In the genomic region with DNA sequence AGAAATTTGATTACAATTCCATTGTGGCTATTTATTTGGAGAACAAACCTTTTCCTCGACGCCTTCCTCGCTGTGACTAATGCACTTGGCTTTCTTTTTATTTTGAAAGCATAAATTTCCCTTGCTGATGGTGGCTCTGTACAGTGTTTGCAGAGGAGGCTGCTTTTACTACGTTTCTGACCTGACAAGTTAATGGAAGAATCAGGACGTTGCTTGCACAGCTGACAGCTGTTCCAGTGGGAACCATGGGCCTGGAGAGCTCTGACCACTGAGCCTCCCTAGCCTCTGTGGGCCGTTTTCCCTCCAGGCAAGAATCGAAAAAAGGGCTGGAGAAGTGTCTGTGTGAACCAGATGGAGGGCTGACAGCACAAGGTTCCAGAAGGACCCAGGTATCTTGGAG, we compare ENCODE assay signal across 21 mouse cellular contexts.
DNase-seq lines count a peak whose midpoint lies in the region; ATAC-seq and TF ChIP-seq lines count a peak whose summit lies in the region.
"Had no signal": no experiment of that assay in that cellular context is flagged by ENCODE, and none has a peak within 500 bp of the region (broad histone marks: within the 10 kb centered on the region; RNA-seq: fewer than 3 reads in every experiment).

No protein-coding gene starts in this region.

- H3K36me3 ChIP-seq in kidney, embryonic 14.5 days (ENCODE audit: control insufficient read depth, insufficient read depth, low read length) = no peaks in the 10 kb centered on the region
- no peaks in the 10 kb centered on the region for H3K36me3 ChIP-seq in neural tube, embryonic 15.5 days
- H3K36me3 ChIP-seq: forebrain, embryonic 15.5 days; G1E; heart, embryonic 10.5 days; heart, embryonic 15.5 days; hindbrain, embryonic 10.5 days had no signal

- H3K4me3 ChIP-seq in cerebellum, adult 2 months (replicated peaks; ENCODE audit: insufficient read depth, low read depth, low read length) = no peak overlapping the region
- no peak overlapping the region for H3K4me3 ChIP-seq in kidney, embryonic 14.5 days (ENCODE audit: low read length)
- no peak overlapping the region for H3K4me3 ChIP-seq in neural tube, embryonic 15.5 days (replicated peaks)
- H3K4me3 ChIP-seq: forebrain, embryonic 15.5 days; heart, embryonic 10.5 days; heart, embryonic 15.5 days; hindbrain, embryonic 10.5 days had no signal

- 0 out of 2 replicates have a peak, but pooled peaks have one; percentile 59 for ATAC-seq in kidney, embryonic 14.5 days (ENCODE audit: low FRiP score, low TSS enrichment)
- no peak for ATAC-seq in neural tube, embryonic 15.5 days (ENCODE audit: low FRiP score)
- ATAC-seq: CD4-positive, CD25-positive, alpha-beta regulatory T cell, adult 4 months; forebrain, embryonic 15.5 days had no signal

- no peak for DNase-seq in cerebellum, adult 2 months
- no peak for DNase-seq in cerebellum, adult 11 months
- DNase-seq in kidney, adult 11 months = no peak
- peak; percentile 16 for DNase-seq in kidney, postnatal 14 days
- no peak for DNase-seq in kidney, adult 8-10 months
- DNase-seq: adrenal gland, adult 8-10 months; adrenal gland, postnatal 36 days; B cell, adult 2 months; cerebellum, adult 9-11 months; gastrocnemius, postnatal 10 days; heart, adult 18-20 months; heart, postnatal 14 days had no signal

- peaks cover 38% of the 10 kb centered on the region for H3K4me1 ChIP-seq in cerebellum, adult 2 months (ENCODE audit: control insufficient read depth, insufficient read depth, low read length)
- H3K4me1 ChIP-seq in kidney, embryonic 14.5 days (ENCODE audit: control insufficient read depth, insufficient read depth, low read length) = peaks cover 19% of the 10 kb centered on the region
- peaks cover 32% of the 10 kb centered on the region for H3K4me1 ChIP-seq in neural tube, embryonic 15.5 days

- H3K27me3 ChIP-seq in cerebellum, adult 2 months (ENCODE audit: control insufficient read depth, insufficient read depth, low read length) = no peaks in the 10 kb centered on the region
- no peaks in the 10 kb centered on the region for H3K27me3 ChIP-seq in kidney, embryonic 14.5 days (ENCODE audit: control insufficient read depth, insufficient read depth, low read length)
- no peaks in the 10 kb centered on the region for H3K27me3 ChIP-seq in neural tube, embryonic 15.5 days (replicated peaks)
- H3K27me3 ChIP-seq: forebrain, embryonic 15.5 days; heart, embryonic 15.5 days had no signal

- H3K9me3 ChIP-seq in kidney, embryonic 14.5 days (ENCODE audit: control insufficient read depth, low read length) = no peaks in the 10 kb centered on the region
- H3K9me3 ChIP-seq in neural tube, embryonic 15.5 days (replicated peaks) = no peaks in the 10 kb centered on the region
- H3K9me3 ChIP-seq: forebrain, embryonic 15.5 days; heart, embryonic 10.5 days; heart, embryonic 15.5 days; hindbrain, embryonic 10.5 days had no signal

- H3K9ac ChIP-seq in kidney, embryonic 14.5 days (ENCODE audit: low read depth, low read length) = no peak overlapping the region
- H3K9ac ChIP-seq in neural tube, embryonic 15.5 days (replicated peaks) = no peak overlapping the region
- H3K9ac ChIP-seq: forebrain, embryonic 15.5 days; heart, embryonic 15.5 days; hindbrain, embryonic 14.5 days had no signal

- no peak for TF ChIP-seq POLR2A in cerebellum, adult 2 months (IDR thresholded peaks at IDR 0.05; ENCODE audit: borderline replicate concordance, insufficient read depth, low read length)

- no peak overlapping the region for H3K4me2 ChIP-seq in kidney, embryonic 14.5 days (replicated peaks; ENCODE audit: low read depth, low read length)
- no peak overlapping the region for H3K4me2 ChIP-seq in neural tube, embryonic 15.5 days
- H3K4me2 ChIP-seq: forebrain, embryonic 15.5 days; heart, embryonic 15.5 days; hindbrain, embryonic 14.5 days had no signal

- peak overlapping the region; percentile 32; the same call in 1 of the 2 replicates for H3K27ac ChIP-seq in cerebellum, adult 2 months (ENCODE audit: insufficient read depth, low read length)
- no peak overlapping the region for H3K27ac ChIP-seq in kidney, embryonic 14.5 days (ENCODE audit: low read depth, low read length)
- peak overlapping the region; percentile 64; the same call in 1 of the 2 replicates for H3K27ac ChIP-seq in neural tube, embryonic 15.5 days (replicated peaks)
- H3K27ac ChIP-seq: forebrain, embryonic 15.5 days; heart, embryonic 15.5 days; hindbrain, embryonic 10.5 days; hindbrain, embryonic 14.5 days had no signal

- 80% methylated on average over 7 of the region's 7 CpGs for WGBS in cerebellum, adult 2 months
- 18% methylated on average over 7 of the region's 7 CpGs for WGBS in kidney, embryonic 14.5 days
- 21% methylated on average over 7 of the region's 7 CpGs for WGBS in neural tube, embryonic 15.5 days

- no peak for TF ChIP-seq CTCF in cerebellum, adult 2 months (IDR thresholded peaks at IDR 0.05; ENCODE audit: borderline replicate concordance, insufficient read depth, low read depth, low read length)
